Mouse (Mus musculus) embryo, embryonic 11.5 days (tissue): ENCODE measurements around the gene Hist1h3d.
A peak's percentile ranks its signal among the peaks of the same experiment; 100 is the strongest.
"Not testable (repeated sequence)": the region's sequence is repeated elsewhere in the genome, so short reads cannot be mapped to it uniquely, and the experiment has no call there.

Experiments
- DNase-seq: peaks from one replicate; pipeline ENCODE4 v3.0.0-alpha.2; 2012; ENCODE audit warnings: low read depth, low spot score

Hist1h3d gene

GRCm38 (mm10) chr13:23585029-23585441 lies 9.5 kb downstream of the Hist1h3d start:
- no peak for DNase-seq

GRCm38 (mm10) chr13:23585442-23586098 lies 10.0 kb downstream of the Hist1h3d start:
- DNase-seq: peak; percentile 83

- DNase-seq: no peak
These were observed 10.8 kb downstream of the Hist1h3d start for GRCm38 (mm10) chr13:23586099-23586939.

- DNase-seq: no peak
These were observed 11.3 kb downstream of the Hist1h3d start for GRCm38 (mm10) chr13:23586940-23587225.

- DNase-seq: no peak
These were observed 15.6 kb downstream of the Hist1h3d start for GRCm38 (mm10) chr13:23591206-23591605.

GRCm38 (mm10) chr13:23591886-23592285 lies 16.3 kb downstream of the Hist1h3d start:
- DNase-seq: not testable (repeated sequence)

- DNase-seq: no peak
These were observed 17.1 kb downstream of the Hist1h3d start for GRCm38 (mm10) chr13:23592614-23593013.

GRCm38 (mm10) chr13:23593051-23593770 lies 17.6 kb downstream of the Hist1h3d start:
- no peak for DNase-seq

- DNase-seq: no peak
These were observed 19.6 kb downstream of the Hist1h3d start for GRCm38 (mm10) chr13:23595185-23595584.

GRCm38 (mm10) chr13:23595622-23596372 lies 20.2 kb downstream of the Hist1h3d start:
- no peak for DNase-seq

- DNase-seq: no peak
These were observed 22.4 kb downstream of the Hist1h3d start for GRCm38 (mm10) chr13:23597957-23598356.

- no peak for DNase-seq
These were observed 27.7 kb downstream of the Hist1h3d start for GRCm38 (mm10) chr13:23603182-23603699.

- no peak for DNase-seq
These were observed 28.9 kb downstream of the Hist1h3d start for GRCm38 (mm10) chr13:23604452-23604851.

GRCm38 (mm10) chr13:23605052-23605451 lies 29.5 kb downstream of the Hist1h3d start:
- DNase-seq: no peak

- no peak for DNase-seq
These were observed 33.6 kb downstream of the Hist1h3d start for GRCm38 (mm10) chr13:23609209-23609608.

- DNase-seq: no peak
These were observed 34.3 kb downstream of the Hist1h3d start for GRCm38 (mm10) chr13:23609844-23610243.

- DNase-seq: no peak
These were observed 34.8 kb downstream of the Hist1h3d start for GRCm38 (mm10) chr13:23610393-23610792.

GRCm38 (mm10) chr13:23611638-23612037 lies 36.1 kb downstream of the Hist1h3d start:
- no peak for DNase-seq

- DNase-seq: no peak
These were observed 44.6 kb downstream of the Hist1h3d start for GRCm38 (mm10) chr13:23620056-23620732.

GRCm38 (mm10) chr13:23620733-23621531 lies 45.4 kb downstream of the Hist1h3d start, which contains the start of gene Hist1h2be:
Gene Hist1h2be, minus strand, starts transcription at chr13:23621124.
- DNase-seq: peak; percentile 77
